Mouse (Mus musculus) MEL-GATA-1-ER (cell line): ENCODE measurements at regions not wholly inside any gene's neighbourhood (a gene's known extent, or its start where the extent isn't known, plus 50 kb on each side); places are given as distances from the start of the nearest gene placed in this dataset.
A peak's percentile ranks its signal among the peaks of the same experiment; 100 is the strongest.

Source experiments
- DNase-seq: peaks from one replicate; pipeline ENCODE4 v3.0.0-alpha.2; 2012; ENCODE audit warnings: low read depth; ENCODE audit errors: extremely low read depth

GRCm38 (mm10) chr1:142838663-142839062 lies 801.8 kb upstream of the B3galt2 start:
- DNase-seq: no peak

GRCm38 (mm10) chr1:142867024-142867700 lies 773.3 kb upstream of the B3galt2 start:
- no peak for DNase-seq

- no peak for DNase-seq
Measured at GRCm38 (mm10) chr1:142891842-142892241, 748.6 kb upstream of the B3galt2 start.

GRCm38 (mm10) chr1:142893156-142893555 lies 747.3 kb upstream of the B3galt2 start:
- peak; percentile 11 for DNase-seq

GRCm38 (mm10) chr1:142894145-142894544 lies 746.3 kb upstream of the B3galt2 start:
- DNase-seq: peak; percentile 76

GRCm38 (mm10) chr1:142895081-142895480 lies 745.4 kb upstream of the B3galt2 start:
- DNase-seq: no peak

GRCm38 (mm10) chr1:142909907-142910306 lies 730.6 kb upstream of the B3galt2 start:
- no peak for DNase-seq

GRCm38 (mm10) chr1:142956686-142957085 lies 683.8 kb upstream of the B3galt2 start:
- DNase-seq: no peak

- no peak for DNase-seq
Measured at GRCm38 (mm10) chr1:142971475-142971874, 669.0 kb upstream of the B3galt2 start.

- no peak for DNase-seq
Measured at GRCm38 (mm10) chr1:142973387-142973786, 667.1 kb upstream of the B3galt2 start.

GRCm38 (mm10) chr1:142982994-142983393 lies 657.5 kb upstream of the B3galt2 start:
- no peak for DNase-seq

GRCm38 (mm10) chr1:142983641-142984040 lies 656.8 kb upstream of the B3galt2 start:
- DNase-seq: no peak

GRCm38 (mm10) chr1:142985516-142985915 lies 654.9 kb upstream of the B3galt2 start:
- DNase-seq: no peak

- peak; percentile 12 for DNase-seq
Measured at GRCm38 (mm10) chr1:143000216-143000615, 640.2 kb upstream of the B3galt2 start.

GRCm38 (mm10) chr1:143001112-143001511 lies 639.4 kb upstream of the B3galt2 start:
- DNase-seq: no peak

GRCm38 (mm10) chr1:143006045-143006444 lies 634.4 kb upstream of the B3galt2 start:
- no peak for DNase-seq

- DNase-seq: no peak
Measured at GRCm38 (mm10) chr1:143019982-143020381, 620.5 kb upstream of the B3galt2 start.

- no peak for DNase-seq
Measured at GRCm38 (mm10) chr1:143053161-143053560, 587.3 kb upstream of the B3galt2 start.

GRCm38 (mm10) chr1:143053599-143053998 lies 586.9 kb upstream of the B3galt2 start:
- no peak for DNase-seq

GRCm38 (mm10) chr1:143054451-143055024 lies 585.9 kb upstream of the B3galt2 start:
- peak; percentile 17 for DNase-seq

GRCm38 (mm10) chr1:143060698-143061576 lies 579.5 kb upstream of the B3galt2 start:
- no peak for DNase-seq

- DNase-seq: peak; percentile 6
Measured at GRCm38 (mm10) chr1:143065493-143065892, 575.0 kb upstream of the B3galt2 start.
